Mouse (Mus musculus): ENCODE measurements around the gene Tpbgl. TPM values are rescaled to one million over a fixed set of nuclear protein-coding genes. Genes with fewer than 3 reads are reported as not detected.

The Tpbgl gene
- polyA plus RNA-seq, 1 experiment from 2014 or later = 1.2 TPM

- Histone ChIP-seq H3K4me2 (ENCODE audit: low read length) (no peak overlapping the region), H3K36me3 (ENCODE audit: control insufficient read depth, insufficient read depth, low read length) (no peaks in the 10 kb centered on the region), H3K9me3 (ENCODE audit: control insufficient read depth, low read length) (no peaks in the 10 kb centered on the region), H3K4me3 (replicated peaks; ENCODE audit: low read depth, low read length) (no peak overlapping the region), H3K9ac (replicated peaks; ENCODE audit: low read length) (no peak overlapping the region), H3K4me1 (ENCODE audit: control insufficient read depth, insufficient read depth, low read length) (0 out of 2 replicates have a peak, but pooled peaks cover 7% of the 10 kb centered on the region), H3K27me3 (ENCODE audit: control insufficient read depth, insufficient read depth, low read length) (no peaks in the 10 kb centered on the region), H3K27ac (replicated peaks; ENCODE audit: low read depth, low read length) (no peak overlapping the region)
- ATAC-seq (ENCODE audit: low FRiP score, low TSS enrichment) = no peak
- WGBS = 38% methylated on average over 4 of the region's 4 CpGs
- peak; percentile 21 for DNase-seq
Measured at GRCm38 (mm10) chr7:99649585-99649984, 22.7 kb upstream of the Tpbgl start.

- H3K9ac ChIP-seq (replicated peaks; ENCODE audit: low read length) = no peak overlapping the region
- no peaks in the 10 kb centered on the region for H3K36me3 ChIP-seq (ENCODE audit: control insufficient read depth, insufficient read depth, low read length)
- no peak overlapping the region for H3K4me2 ChIP-seq (ENCODE audit: low read length)
- no peaks in the 10 kb centered on the region for H3K9me3 ChIP-seq (ENCODE audit: control insufficient read depth, low read length)
- ATAC-seq (ENCODE audit: low FRiP score, low TSS enrichment) (no peak), DNase-seq (peak; percentile 50)
- H3K27me3 ChIP-seq (ENCODE audit: control insufficient read depth, insufficient read depth, low read length) = no peaks in the 10 kb centered on the region
- 8% methylated on average over 6 of the region's 6 CpGs for WGBS
- H3K4me3 ChIP-seq (replicated peaks; ENCODE audit: low read depth, low read length) = no peak overlapping the region
- no peak overlapping the region for H3K27ac ChIP-seq (replicated peaks; ENCODE audit: low read depth, low read length)
- 0 out of 2 replicates have a peak, but pooled peaks cover 7% of the 10 kb centered on the region for H3K4me1 ChIP-seq (ENCODE audit: control insufficient read depth, insufficient read depth, low read length)
Measured at GRCm38 (mm10) chr7:99648623-99649022, 21.7 kb upstream of the Tpbgl start.

- no peak overlapping the region for H3K4me3 ChIP-seq (replicated peaks; ENCODE audit: low read depth, low read length)
- no peak overlapping the region for H3K9ac ChIP-seq (replicated peaks; ENCODE audit: low read length)
- H3K36me3 ChIP-seq (ENCODE audit: control insufficient read depth, insufficient read depth, low read length) = no peaks in the 10 kb centered on the region
- H3K9me3 ChIP-seq (ENCODE audit: control insufficient read depth, low read length) = no peaks in the 10 kb centered on the region
- DNase-seq (no peak), ATAC-seq (ENCODE audit: low FRiP score, low TSS enrichment) (no peak)
- H3K27ac ChIP-seq (replicated peaks; ENCODE audit: low read depth, low read length) = no peak overlapping the region
- H3K4me1 ChIP-seq (ENCODE audit: control insufficient read depth, insufficient read depth, low read length) = no peaks in the 10 kb centered on the region
- 86% methylated on average over 7 of the region's 7 CpGs for WGBS
- H3K4me2 ChIP-seq (ENCODE audit: low read length) = no peak overlapping the region
- H3K27me3 ChIP-seq (ENCODE audit: control insufficient read depth, insufficient read depth, low read length) = no peaks in the 10 kb centered on the region
Measured at GRCm38 (mm10) chr7:99644701-99645100, 17.8 kb upstream of the Tpbgl start.

GRCm38 (mm10) chr7:99642078-99642477 is 15.2 kb upstream of the Tpbgl start:
- ATAC-seq (ENCODE audit: low FRiP score, low TSS enrichment) = no peak
- Histone ChIP-seq H3K27me3 (ENCODE audit: control insufficient read depth, insufficient read depth, low read length) (no peaks in the 10 kb centered on the region), H3K4me3 (replicated peaks; ENCODE audit: low read depth, low read length) (no peak overlapping the region), H3K4me1 (ENCODE audit: control insufficient read depth, insufficient read depth, low read length) (no peaks in the 10 kb centered on the region), H3K27ac (replicated peaks; ENCODE audit: low read depth, low read length) (no peak overlapping the region), H3K9ac (replicated peaks; ENCODE audit: low read length) (no peak overlapping the region), H3K9me3 (ENCODE audit: control insufficient read depth, low read length) (no peaks in the 10 kb centered on the region), H3K36me3 (ENCODE audit: control insufficient read depth, insufficient read depth, low read length) (no peaks in the 10 kb centered on the region), H3K4me2 (ENCODE audit: low read length) (no peak overlapping the region)
- 34% methylated on average over 3 of the region's 3 CpGs for WGBS
- no peak for DNase-seq

- Histone ChIP-seq H3K9me3 (ENCODE audit: control insufficient read depth, low read length) (no peaks in the 10 kb centered on the region), H3K27me3 (ENCODE audit: control insufficient read depth, insufficient read depth, low read length) (no peaks in the 10 kb centered on the region), H3K27ac (replicated peaks; ENCODE audit: low read depth, low read length) (no peak overlapping the region), H3K4me3 (replicated peaks; ENCODE audit: low read depth, low read length) (no peak overlapping the region), H3K9ac (replicated peaks; ENCODE audit: low read length) (no peak overlapping the region), H3K36me3 (ENCODE audit: control insufficient read depth, insufficient read depth, low read length) (no peaks in the 10 kb centered on the region), H3K4me2 (ENCODE audit: low read length) (no peak overlapping the region), H3K4me1 (ENCODE audit: control insufficient read depth, insufficient read depth, low read length) (no peaks in the 10 kb centered on the region)
- DNase-seq = no peak
- WGBS = 42% methylated on average over 4 of the region's 4 CpGs
- no peak for ATAC-seq (ENCODE audit: low FRiP score, low TSS enrichment)
Measured at GRCm38 (mm10) chr7:99641245-99641644, 14.3 kb upstream of the Tpbgl start.

GRCm38 (mm10) chr7:99633966-99634665 is 7.2 kb upstream of the Tpbgl start:
- no peak for ATAC-seq (ENCODE audit: low FRiP score, low TSS enrichment)
- no peaks in the 10 kb centered on the region for H3K36me3 ChIP-seq (ENCODE audit: control insufficient read depth, insufficient read depth, low read length)
- no peak for DNase-seq
- no peak overlapping the region for H3K4me3 ChIP-seq (replicated peaks; ENCODE audit: low read depth, low read length)
- no peaks in the 10 kb centered on the region for H3K9me3 ChIP-seq (ENCODE audit: control insufficient read depth, low read length)
- no peak overlapping the region for H3K27ac ChIP-seq (replicated peaks; ENCODE audit: low read depth, low read length)
- no peaks in the 10 kb centered on the region; the same call in 1 of the 2 replicates for H3K27me3 ChIP-seq (ENCODE audit: control insufficient read depth, insufficient read depth, low read length)
- H3K9ac ChIP-seq (replicated peaks; ENCODE audit: low read length) = no peak overlapping the region
- H3K4me1 ChIP-seq (ENCODE audit: control insufficient read depth, insufficient read depth, low read length) = no peaks in the 10 kb centered on the region
- 79% methylated on average over 8 of the region's 8 CpGs for WGBS
- H3K4me2 ChIP-seq (ENCODE audit: low read length) = no peak overlapping the region

- Histone ChIP-seq H3K27me3 (ENCODE audit: control insufficient read depth, insufficient read depth, low read length) (peaks cover 15% of the 10 kb centered on the region), H3K4me2 (ENCODE audit: low read length) (no peak overlapping the region), H3K9ac (replicated peaks; ENCODE audit: low read length) (no peak overlapping the region), H3K27ac (replicated peaks; ENCODE audit: low read depth, low read length) (no peak overlapping the region), H3K36me3 (ENCODE audit: control insufficient read depth, insufficient read depth, low read length) (no peaks in the 10 kb centered on the region), H3K4me1 (ENCODE audit: control insufficient read depth, insufficient read depth, low read length) (no peaks in the 10 kb centered on the region), H3K9me3 (ENCODE audit: control insufficient read depth, low read length) (no peaks in the 10 kb centered on the region), H3K4me3 (replicated peaks; ENCODE audit: low read depth, low read length) (no peak overlapping the region)
- WGBS = 20% methylated on average over 6 of the region's 6 CpGs
- ATAC-seq (ENCODE audit: low FRiP score, low TSS enrichment) = no peak
- DNase-seq = no peak
Measured at GRCm38 (mm10) chr7:99632286-99632685, 5.4 kb upstream of the Tpbgl start.

GRCm38 (mm10) chr7:99627366-99627765 is 463 bp upstream of the Tpbgl start:
- Histone ChIP-seq H3K4me3 (replicated peaks; ENCODE audit: low read depth, low read length) (no peak overlapping the region; the same call in 1 of the 2 replicates), H3K9ac (replicated peaks; ENCODE audit: low read length) (no peak overlapping the region), H3K36me3 (ENCODE audit: control insufficient read depth, insufficient read depth, low read length) (no peaks in the 10 kb centered on the region), H3K4me2 (ENCODE audit: low read length) (peak overlapping the region; percentile 83), H3K27ac (replicated peaks; ENCODE audit: low read depth, low read length) (no peak overlapping the region), H3K27me3 (ENCODE audit: control insufficient read depth, insufficient read depth, low read length) (peaks cover 47% of the 10 kb centered on the region), H3K9me3 (ENCODE audit: control insufficient read depth, low read length) (no peaks in the 10 kb centered on the region), H3K4me1 (ENCODE audit: control insufficient read depth, insufficient read depth, low read length) (peaks cover 5% of the 10 kb centered on the region; the same call in 1 of the 2 replicates)
- 4% methylated on average over 7 of the region's 7 CpGs for WGBS
- no peak for ATAC-seq (ENCODE audit: low FRiP score, low TSS enrichment)
- no peak for DNase-seq

- peak overlapping the region; percentile 83 for H3K4me2 ChIP-seq (ENCODE audit: low read length)
- WGBS = under 1% methylated on average over 81 of the region's 81 CpGs
- H3K27me3 ChIP-seq (ENCODE audit: control insufficient read depth, insufficient read depth, low read length) = peaks cover 47% of the 10 kb centered on the region
- peak overlapping the region; percentile 20; the same call in 1 of the 2 replicates for H3K27ac ChIP-seq (replicated peaks; ENCODE audit: low read depth, low read length)
- no peaks in the 10 kb centered on the region for H3K9me3 ChIP-seq (ENCODE audit: control insufficient read depth, low read length)
- peak overlapping the region; percentile 54 for H3K9ac ChIP-seq (replicated peaks; ENCODE audit: low read length)
- H3K4me1 ChIP-seq (ENCODE audit: control insufficient read depth, insufficient read depth, low read length) = peaks cover 5% of the 10 kb centered on the region; the same call in 1 of the 2 replicates
- DNase-seq (peak; percentile 94), ATAC-seq (ENCODE audit: low FRiP score, low TSS enrichment) (peak; percentile 88)
- peak overlapping the region; percentile 49 for H3K4me3 ChIP-seq (replicated peaks; ENCODE audit: low read depth, low read length)
- H3K36me3 ChIP-seq (ENCODE audit: control insufficient read depth, insufficient read depth, low read length) = no peaks in the 10 kb centered on the region
Measured at GRCm38 (mm10) chr7:99625722-99626375, 1.1 kb downstream of the Tpbgl start.

Data from midbrain, embryonic 14.5 days (tissue).